Mouse (Mus musculus): ENCODE results near the gene Kdm5b.
"Not testable (repeated sequence)": the region's sequence is repeated elsewhere in the genome, so short reads cannot be mapped to it uniquely, and the experiment has no call there.

DNA sequence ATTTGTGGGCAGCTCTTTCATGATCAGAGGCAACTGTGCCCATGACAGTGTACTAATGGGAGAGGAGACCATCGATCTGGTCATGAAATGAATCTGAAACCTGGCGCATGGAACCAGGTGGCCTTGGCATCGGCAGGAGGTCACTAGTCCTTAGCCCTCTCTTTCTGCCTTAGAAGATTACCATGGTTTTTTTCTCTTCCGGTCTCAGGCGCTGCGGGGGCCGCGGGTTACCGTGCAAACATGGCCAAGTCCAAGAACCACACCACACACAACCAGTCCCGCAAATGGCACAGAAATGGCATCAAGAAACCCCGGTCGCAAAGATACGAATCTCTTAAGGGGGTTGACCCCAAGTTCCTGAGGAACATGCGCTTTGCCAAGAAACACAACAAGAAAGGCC, 42.1 kb upstream of the Kdm5b start:
- TF ChIP-seq CTCF, EP300 (IDR thresholded peaks at IDR 0.05; ENCODE audit: low read depth): not testable (repeated sequence)

All from liver, postnatal 0 days (tissue).